Mouse (Mus musculus): ENCODE measurements at regions not wholly inside any gene's neighbourhood (a gene's known extent, or its start where the extent isn't known, plus 50 kb on each side); places are given as distances from the start of the nearest gene placed in this dataset.

DNA sequence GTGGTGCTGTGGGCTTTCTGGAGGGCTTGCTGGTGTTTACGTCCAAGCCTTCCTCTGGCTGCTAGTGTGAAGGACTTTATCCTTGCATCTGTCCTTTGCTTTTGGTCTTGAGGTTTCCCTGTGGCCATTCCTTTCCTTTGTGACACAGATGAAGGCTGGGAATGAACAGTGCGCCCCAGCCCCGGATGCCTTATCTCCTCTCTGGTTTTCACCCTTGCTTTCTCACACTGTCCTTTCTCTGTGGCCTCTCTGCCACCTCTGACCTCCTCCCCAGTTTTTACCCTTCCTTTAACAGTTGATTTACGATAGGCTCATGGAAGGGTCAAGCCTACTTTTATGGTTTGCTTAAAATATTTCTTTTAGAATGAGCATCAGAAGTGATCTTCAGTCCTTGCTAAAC, 53.2 kb downstream of the Gas1 start:
- Histone ChIP-seq H3K9ac (no peak overlapping the region), H3K27me3 (replicated peaks) (peaks cover 8% of the 10 kb centered on the region; the same call in 1 of the 2 replicates), H3K36me3 (no peaks in the 10 kb centered on the region), H3K27ac (no peak overlapping the region), H3K4me2 (no peak overlapping the region), H3K4me1 (no peaks in the 10 kb centered on the region), H3K4me3 (no peak overlapping the region), H3K9me3 (replicated peaks) (no peaks in the 10 kb centered on the region)
- WGBS (ENCODE audit: insufficient replicate concordance): 23% methylated on average over 4 of the region's 4 CpGs
- no peak for ATAC-seq

DNA sequence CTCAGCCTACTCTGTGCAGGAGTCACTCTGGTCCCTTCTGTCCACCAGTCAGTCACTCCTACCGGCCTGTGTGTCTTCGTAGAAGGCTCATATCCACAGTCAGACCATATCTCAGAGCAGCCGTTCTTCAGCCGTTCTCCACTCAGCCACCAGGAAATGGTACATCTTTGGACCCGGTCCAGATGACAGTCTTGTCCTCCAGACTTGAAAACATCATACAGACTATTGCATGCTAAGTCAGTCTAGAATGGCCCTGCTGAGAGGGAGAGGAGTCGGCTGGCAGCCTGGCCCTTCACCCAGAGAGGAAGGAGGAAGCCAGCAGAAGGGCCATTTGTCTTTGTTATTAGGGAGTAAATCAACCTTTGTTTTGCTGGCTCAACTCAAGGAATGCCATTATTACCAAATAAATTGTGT, 54.0 kb downstream of the Gas1 start:
- Histone ChIP-seq H3K4me2 (no peak overlapping the region), H3K4me1 (no peaks in the 10 kb centered on the region), H3K4me3 (no peak overlapping the region), H3K27ac (no peak overlapping the region), H3K9me3 (replicated peaks) (no peaks in the 10 kb centered on the region), H3K36me3 (no peaks in the 10 kb centered on the region), H3K27me3 (replicated peaks) (peaks cover 8% of the 10 kb centered on the region; the same call in 1 of the 2 replicates), H3K9ac (no peak overlapping the region)
- 29% methylated on average over 6 of the region's 6 CpGs for WGBS (ENCODE audit: insufficient replicate concordance)
- ATAC-seq: no peak

DNA sequence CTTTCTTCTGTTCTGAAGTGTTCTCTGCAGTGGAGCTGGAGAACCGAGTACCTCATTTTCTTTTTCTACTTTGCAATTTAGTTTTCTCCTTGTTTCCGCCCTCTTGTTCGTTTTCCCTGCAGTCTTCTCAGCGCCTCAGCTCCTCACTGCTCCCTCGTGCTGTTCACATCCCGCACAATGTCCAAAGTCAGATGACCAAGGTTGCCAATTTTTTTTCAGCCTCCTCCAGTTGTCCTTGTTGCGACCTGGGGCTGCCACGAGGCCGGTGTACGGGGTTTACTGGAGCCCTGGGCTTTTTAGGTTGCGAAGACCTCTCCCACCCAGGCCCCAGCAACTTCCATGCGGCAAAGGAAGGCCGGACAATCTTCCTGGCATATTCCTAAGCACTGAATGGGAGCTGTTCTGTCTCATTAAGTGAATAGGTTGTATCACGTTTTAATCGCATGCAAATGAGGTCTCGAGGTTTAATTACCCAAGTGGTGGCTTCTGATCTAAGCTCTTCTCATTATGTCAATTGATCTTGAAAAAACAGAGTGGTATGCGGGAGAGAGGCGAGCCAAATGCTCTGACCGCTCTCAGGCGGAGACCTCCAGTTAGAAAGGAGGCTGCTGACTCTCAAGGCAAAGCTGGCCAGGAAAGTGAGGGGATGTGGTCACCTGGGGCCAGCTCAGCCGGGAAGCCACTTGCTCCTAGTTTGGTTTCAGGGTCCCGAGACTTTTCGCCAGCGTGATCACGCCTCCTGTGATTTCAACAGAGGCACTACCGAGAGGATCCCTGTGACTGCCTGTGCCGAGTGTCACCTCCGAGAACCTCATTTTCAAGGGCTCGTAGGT, 54.6 kb downstream of the Gas1 start:
- Histone ChIP-seq H3K36me3 (no peaks in the 10 kb centered on the region), H3K27ac (no peak overlapping the region), H3K9ac (no peak overlapping the region), H3K4me1 (no peaks in the 10 kb centered on the region), H3K4me3 (no peak overlapping the region), H3K27me3 (replicated peaks) (peaks cover 8% of the 10 kb centered on the region; the same call in 1 of the 2 replicates), H3K4me2 (no peak overlapping the region), H3K9me3 (replicated peaks) (no peaks in the 10 kb centered on the region)
- WGBS (ENCODE audit: insufficient replicate concordance): 49% methylated on average over 29 of the region's 29 CpGs
- ATAC-seq: no peak

DNA sequence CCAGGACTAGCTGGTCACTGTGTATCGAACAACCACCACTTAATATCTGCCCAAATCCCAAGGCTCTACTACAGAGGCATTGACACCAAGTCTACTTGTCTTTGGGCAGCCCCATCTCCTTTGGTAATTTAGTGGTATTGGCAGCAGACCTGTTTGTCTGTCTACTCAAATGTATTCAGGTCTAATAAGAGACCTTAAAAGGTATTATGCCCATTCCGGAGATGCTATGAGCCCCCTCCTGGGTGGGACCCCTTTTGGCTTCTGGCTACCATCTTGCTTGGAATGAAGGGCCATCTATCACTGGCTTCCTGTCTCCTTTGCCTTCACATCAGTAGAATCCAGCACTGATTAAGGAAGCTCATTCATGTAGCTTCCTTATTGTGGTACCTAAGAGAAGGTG, 65.7 kb downstream of the Gas1 start:
- H3K9ac ChIP-seq: no peak overlapping the region
- no peaks in the 10 kb centered on the region for H3K27me3 ChIP-seq (replicated peaks)
- 73% methylated on average over 2 of the region's 2 CpGs for WGBS (ENCODE audit: insufficient replicate concordance)
- H3K27ac ChIP-seq: no peak overlapping the region
- H3K9me3 ChIP-seq (replicated peaks): no peaks in the 10 kb centered on the region
- no peak for ATAC-seq
- no peak overlapping the region for H3K4me2 ChIP-seq
- no peaks in the 10 kb centered on the region for H3K4me1 ChIP-seq
- no peaks in the 10 kb centered on the region for H3K36me3 ChIP-seq
- H3K4me3 ChIP-seq: no peak overlapping the region

DNA sequence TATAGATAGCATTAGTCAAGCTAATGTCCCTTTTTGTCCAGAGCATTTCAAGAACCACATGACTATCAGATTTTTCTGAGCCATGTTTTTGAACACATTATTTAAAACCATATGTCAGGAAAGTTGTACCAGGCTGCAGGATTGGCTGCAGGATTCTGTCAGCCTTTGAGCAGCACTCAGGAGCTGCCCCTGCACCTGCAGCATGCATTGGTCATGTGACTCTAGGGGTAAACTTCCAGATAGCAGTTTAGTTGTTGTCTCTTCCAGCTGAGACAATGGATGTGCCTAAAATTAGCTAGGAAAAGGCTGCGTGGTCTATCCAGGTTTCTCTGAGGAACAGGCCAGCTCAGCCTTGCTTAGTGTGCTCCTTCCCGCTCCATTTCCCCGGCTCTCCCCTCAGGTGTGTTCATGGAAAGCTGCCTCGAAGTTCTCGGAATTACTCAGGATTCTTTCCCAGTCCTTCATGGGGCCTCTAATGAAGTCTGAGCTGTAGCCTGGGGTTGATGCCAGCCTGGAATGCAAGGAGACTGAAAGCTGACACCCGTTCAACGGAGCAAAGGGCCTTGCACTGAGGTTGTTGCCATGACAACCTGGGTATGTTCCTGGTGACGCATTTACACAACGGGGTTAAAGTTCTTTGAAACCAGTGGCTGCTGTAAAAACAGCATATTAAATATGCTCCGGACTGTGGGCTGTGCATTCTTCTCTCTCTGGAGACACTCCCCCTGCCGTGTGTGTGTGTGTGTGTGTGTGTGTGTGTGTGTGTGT, 66.9 kb downstream of the Gas1 start:
- Histone ChIP-seq H3K4me3 (no peak overlapping the region), H3K36me3 (no peaks in the 10 kb centered on the region), H3K27me3 (replicated peaks) (no peaks in the 10 kb centered on the region), H3K4me2 (no peak overlapping the region), H3K27ac (no peak overlapping the region; the same call in 1 of the 2 replicates), H3K9me3 (replicated peaks) (no peaks in the 10 kb centered on the region), H3K4me1 (no peaks in the 10 kb centered on the region), H3K9ac (no peak overlapping the region)
- peak; percentile 67 for ATAC-seq
- WGBS (ENCODE audit: insufficient replicate concordance): 15% methylated on average over 11 of the region's 11 CpGs

DNA sequence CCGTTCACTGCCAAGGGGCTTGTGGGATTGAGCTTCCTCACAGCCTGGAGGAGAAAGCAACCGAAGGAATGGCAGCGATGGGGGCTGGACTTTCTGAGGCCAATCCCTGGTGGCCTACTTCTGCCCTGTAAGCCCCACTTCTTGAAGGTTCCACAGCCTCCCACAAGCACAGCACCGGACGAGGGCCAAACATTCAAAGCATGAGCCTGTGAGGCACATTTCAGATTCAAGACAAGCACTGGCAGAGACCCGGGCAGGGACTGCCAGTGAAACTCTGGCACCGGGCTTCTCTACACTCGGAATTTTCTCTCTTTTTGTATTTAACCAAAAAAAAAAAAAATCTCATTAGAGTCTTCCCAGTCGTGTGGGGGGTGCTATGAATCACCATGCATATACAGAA, 71.9 kb downstream of the Gas1 start:
- ATAC-seq: no peak
- Histone ChIP-seq H3K4me3 (no peak overlapping the region), H3K27me3 (replicated peaks) (no peaks in the 10 kb centered on the region)

DNA sequence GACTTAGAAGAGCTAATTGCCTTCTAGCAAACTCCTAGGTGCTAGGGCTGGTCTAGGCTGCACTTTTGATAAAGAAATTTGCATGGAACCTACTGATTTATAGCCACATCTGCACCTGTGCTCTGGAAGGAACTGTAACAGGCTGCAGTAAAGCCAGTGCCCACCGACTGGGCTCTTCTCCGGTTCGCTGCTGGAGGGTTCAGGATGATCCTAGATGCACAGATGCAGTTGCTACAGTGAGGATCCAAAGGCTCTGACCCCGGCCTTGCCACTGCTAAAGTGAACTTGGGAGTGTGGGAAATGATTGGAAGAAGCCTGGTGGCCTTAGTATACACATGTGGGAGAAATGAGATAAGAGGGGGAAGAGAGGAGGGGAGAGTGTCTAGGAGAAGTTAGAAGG, 75.5 kb downstream of the Gas1 start:
- Histone ChIP-seq H3K9me3 (replicated peaks) (no peaks in the 10 kb centered on the region), H3K9ac (no peak overlapping the region), H3K4me2 (no peak overlapping the region), H3K27ac (no peak overlapping the region), H3K4me3 (no peak overlapping the region), H3K4me1 (no peaks in the 10 kb centered on the region), H3K36me3 (no peaks in the 10 kb centered on the region), H3K27me3 (replicated peaks) (no peaks in the 10 kb centered on the region)
- WGBS (ENCODE audit: insufficient replicate concordance): 58% methylated on average over 4 of the region's 4 CpGs
- no peak for ATAC-seq

More for the DNA sequence above, 71.9 kb downstream of the Gas1 start:
- Histone ChIP-seq H3K27ac (no peak overlapping the region), H3K4me2 (no peak overlapping the region), H3K9ac (no peak overlapping the region), H3K4me1 (no peaks in the 10 kb centered on the region), H3K9me3 (replicated peaks) (no peaks in the 10 kb centered on the region), H3K36me3 (no peaks in the 10 kb centered on the region)
- WGBS (ENCODE audit: insufficient replicate concordance): 65% methylated on average over 9 of the region's 9 CpGs

DNA sequence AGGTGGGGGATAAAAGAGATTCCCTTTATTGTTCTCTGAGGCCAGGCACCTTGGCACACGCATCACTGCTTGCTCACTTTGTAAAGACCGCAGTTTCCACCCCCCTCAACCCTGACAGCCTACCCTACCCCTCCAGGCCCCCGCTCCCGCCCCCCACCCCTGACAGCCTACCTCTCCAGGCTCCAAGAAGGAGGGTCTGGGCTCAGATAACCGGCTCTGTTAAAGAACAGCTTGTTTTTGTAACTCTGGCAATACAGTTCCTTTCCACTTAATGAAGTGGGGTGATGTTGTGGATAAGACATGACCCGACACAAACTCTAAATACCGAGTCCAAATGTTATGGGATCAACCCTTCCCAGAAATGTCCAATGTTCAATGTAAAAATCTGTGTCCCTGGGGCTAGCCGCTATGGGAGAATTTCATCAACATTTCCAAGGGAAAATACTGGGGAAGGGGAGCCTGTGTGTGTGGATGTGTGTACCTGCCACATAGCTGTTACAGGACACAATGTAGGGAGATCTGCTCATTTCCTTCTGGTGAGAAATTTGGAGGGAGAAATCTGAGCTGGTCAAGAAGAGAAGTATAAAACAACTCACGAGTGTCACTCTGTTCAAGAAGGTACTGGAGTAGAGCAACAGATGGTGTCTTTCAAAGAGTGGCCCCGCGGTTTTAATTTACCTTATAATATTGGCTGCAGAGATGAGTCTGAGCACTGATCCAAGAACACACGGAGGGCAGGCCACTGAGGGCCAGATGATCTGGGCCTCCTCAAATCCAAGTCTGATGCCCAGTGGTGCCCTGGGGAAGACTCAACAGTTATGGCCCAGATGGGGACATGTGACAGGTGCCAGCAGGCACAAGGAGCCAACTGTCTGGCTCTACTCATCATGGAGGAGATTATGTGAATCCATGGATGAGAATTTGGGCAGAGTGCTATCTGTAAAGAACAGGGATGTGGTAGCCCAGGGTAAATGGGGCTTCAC, 76.7 kb downstream of the Gas1 start:
- ATAC-seq: no peak
- Histone ChIP-seq H3K4me2 (no peak overlapping the region), H3K4me1 (no peaks in the 10 kb centered on the region), H3K36me3 (no peaks in the 10 kb centered on the region), H3K9me3 (replicated peaks) (no peaks in the 10 kb centered on the region), H3K27me3 (replicated peaks) (no peaks in the 10 kb centered on the region), H3K9ac (no peak overlapping the region), H3K27ac (no peak overlapping the region), H3K4me3 (no peak overlapping the region)
- 67% methylated on average over 12 of the region's 12 CpGs for WGBS (ENCODE audit: insufficient replicate concordance)

DNA sequence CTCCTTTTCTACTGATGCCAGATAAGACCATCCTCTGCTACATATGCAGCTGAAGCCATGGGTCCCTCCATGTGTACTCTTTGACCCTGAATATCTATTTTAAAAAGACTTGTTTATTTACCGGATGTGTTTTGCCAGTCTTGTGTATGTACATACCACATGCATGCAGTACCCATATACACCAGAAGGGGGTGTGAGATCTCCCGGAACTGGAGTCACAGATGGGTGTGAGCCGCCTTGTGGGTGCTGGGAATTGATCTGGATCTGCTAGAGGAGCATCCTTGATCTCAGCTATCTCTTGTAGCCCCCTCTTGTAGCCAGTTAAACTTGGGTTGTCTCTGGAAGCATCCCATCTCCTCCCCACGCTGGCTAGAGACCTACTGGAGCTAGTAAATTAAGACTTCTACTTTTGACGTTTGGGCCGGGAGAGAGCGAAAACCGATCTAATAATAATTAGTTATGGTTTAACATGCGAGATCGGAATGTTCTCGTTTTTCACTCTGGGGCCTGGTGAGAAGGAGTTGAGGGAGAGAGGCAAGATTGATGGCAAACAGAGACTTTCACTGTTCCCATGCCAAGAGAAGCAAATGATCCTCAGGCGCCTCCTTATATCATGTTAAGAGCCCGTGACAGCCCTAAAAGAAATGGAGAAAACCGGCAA, 77.6 kb downstream of the Gas1 start:
- Histone ChIP-seq H3K9me3 (replicated peaks) (no peaks in the 10 kb centered on the region), H3K4me1 (no peaks in the 10 kb centered on the region), H3K27me3 (replicated peaks) (no peaks in the 10 kb centered on the region), H3K4me3 (no peak overlapping the region), H3K36me3 (no peaks in the 10 kb centered on the region), H3K9ac (no peak overlapping the region), H3K4me2 (no peak overlapping the region), H3K27ac (no peak overlapping the region)
- 76% methylated on average over 14 of the region's 14 CpGs for WGBS (ENCODE audit: insufficient replicate concordance)
- ATAC-seq: no peak

DNA sequence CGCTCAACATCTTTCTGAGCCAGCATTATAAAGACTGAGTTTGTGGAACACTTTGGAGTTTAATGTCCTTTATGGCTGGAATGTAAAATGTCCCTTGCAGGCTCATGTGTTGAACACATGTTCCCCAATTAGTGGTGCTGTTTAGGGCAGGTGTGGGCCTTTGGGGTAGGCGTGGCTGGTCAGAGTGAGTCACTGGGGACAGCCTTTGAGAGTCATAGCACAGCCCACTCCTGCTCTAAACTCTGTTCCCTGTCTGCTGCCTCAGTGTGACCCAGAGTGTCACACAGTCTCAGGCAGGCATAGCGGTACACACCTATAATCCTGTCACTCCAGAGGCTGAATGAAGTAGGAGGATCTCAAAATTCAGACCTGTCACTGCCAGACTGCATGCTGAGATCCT, 78.8 kb downstream of the Gas1 start:
- no peak for ATAC-seq
- WGBS (ENCODE audit: insufficient replicate concordance): 77% methylated on average over 3 of the region's 3 CpGs

DNA sequence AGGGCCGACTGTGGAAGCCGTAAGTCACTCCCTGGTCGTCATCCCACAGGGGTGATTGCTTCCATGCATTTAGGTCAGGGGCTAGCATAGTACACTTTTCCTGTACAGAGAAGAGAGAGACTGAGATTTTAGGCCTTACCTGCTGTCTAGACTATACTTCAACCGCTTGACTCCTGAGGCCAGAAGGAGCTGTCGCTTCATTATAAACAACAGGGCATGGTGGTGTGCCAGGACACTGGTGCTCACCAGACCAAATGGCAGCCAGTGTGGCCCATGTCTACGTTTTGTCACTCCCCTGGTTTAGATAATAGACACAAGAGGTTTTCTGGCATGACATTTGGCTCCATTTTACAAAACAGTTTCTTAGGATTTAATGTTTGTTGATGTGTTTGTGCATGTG, 79.4 kb downstream of the Gas1 start:
- H3K9me3 ChIP-seq (replicated peaks): no peaks in the 10 kb centered on the region
- WGBS (ENCODE audit: insufficient replicate concordance): 68% methylated on average over 6 of the region's 6 CpGs
- no peaks in the 10 kb centered on the region for H3K36me3 ChIP-seq
- no peaks in the 10 kb centered on the region for H3K4me1 ChIP-seq
- H3K9ac ChIP-seq: no peak overlapping the region
- no peaks in the 10 kb centered on the region for H3K27me3 ChIP-seq (replicated peaks)
- H3K27ac ChIP-seq: no peak overlapping the region
- no peak overlapping the region for H3K4me3 ChIP-seq
- ATAC-seq: no peak
- H3K4me2 ChIP-seq: no peak overlapping the region

More for the DNA sequence above, 78.8 kb downstream of the Gas1 start:
- no peak overlapping the region for H3K27ac ChIP-seq
- H3K4me2 ChIP-seq: no peak overlapping the region
- H3K4me3 ChIP-seq: no peak overlapping the region
- H3K36me3 ChIP-seq: no peaks in the 10 kb centered on the region
- no peaks in the 10 kb centered on the region for H3K9me3 ChIP-seq (replicated peaks)
- H3K4me1 ChIP-seq: no peaks in the 10 kb centered on the region
- no peaks in the 10 kb centered on the region for H3K27me3 ChIP-seq (replicated peaks)
- H3K9ac ChIP-seq: no peak overlapping the region

All from liver, embryonic 12.5 days (tissue).